Mouse (Mus musculus) testis, adult 2 months (tissue): ENCODE data around the gene Plin4. TPM values are rescaled to one million over a fixed set of nuclear protein-coding genes. Genes with fewer than 3 reads are reported as not detected.
"Not testable (repeated sequence)": the region's sequence is repeated elsewhere in the genome, so short reads cannot be mapped to it uniquely, and the experiment has no call there.

Experiments used
- H3K27ac ChIP-seq: fragments of 200-500 bp; 2 replicates; pipeline ENCODE4 v1.5.1; 2012; ENCODE audit warnings: low read depth, low read length; ENCODE audit not compliant: control insufficient read depth, insufficient read depth
- H3K27me3 ChIP-seq: fragments of 200-500 bp; 2 replicates; pipeline ENCODE4 v1.6.1; 2012; ENCODE audit warnings: mild to moderate bottlenecking, low read length, moderate library complexity; ENCODE audit not compliant: control insufficient read depth, insufficient read depth
- H3K36me3 ChIP-seq: fragments of 200-500 bp; 2 replicates; pipeline ENCODE4 v1.6.1; 2012; ENCODE audit warnings: mild to moderate bottlenecking, low read length; ENCODE audit not compliant: control insufficient read depth, insufficient read depth
- H3K4me1 ChIP-seq: fragments of 200-500 bp; 2 replicates; pipeline ENCODE4 v1.6.1; 2012; ENCODE audit warnings: low read length; ENCODE audit not compliant: control insufficient read depth, insufficient read depth
- H3K4me3 ChIP-seq: fragments of 200-500 bp; 2 replicates; pipeline ENCODE4 v1.5.1; 2012; ENCODE audit warnings: low read depth, mild to moderate bottlenecking, low read length, moderate library complexity, mixed read lengths; ENCODE audit not compliant: control insufficient read depth
- CTCF ChIP-seq: fragments of 200-500 bp; IDR thresholded peaks from 2 replicates; pipeline ENCODE4 v1.5.1; 2012; ENCODE audit warnings: low read depth, mild to moderate bottlenecking, inconsistent platforms, low read length, moderate library complexity; ENCODE audit not compliant: control insufficient read depth, insufficient read depth, insufficient replicate concordance
- POLR2A ChIP-seq: fragments of 200-500 bp; IDR thresholded peaks from 2 replicates; pipeline ENCODE4 v1.6.1; 2012; ENCODE audit warnings: low read depth, mild to moderate bottlenecking, inconsistent platforms, low read length, moderate library complexity; ENCODE audit not compliant: control insufficient read depth
- polyA plus RNA-seq: library from polyadenylated mRNA; depleted of rRNA; stranded (reverse); fragments of >200 nt; gene quantifications from 2 replicates; pipeline ENCODE4 v1.2.3, GENCODE M21; 2012

The Plin4 gene
- polyA plus RNA-seq, 1 experiment = 1.5 TPM

DNA sequence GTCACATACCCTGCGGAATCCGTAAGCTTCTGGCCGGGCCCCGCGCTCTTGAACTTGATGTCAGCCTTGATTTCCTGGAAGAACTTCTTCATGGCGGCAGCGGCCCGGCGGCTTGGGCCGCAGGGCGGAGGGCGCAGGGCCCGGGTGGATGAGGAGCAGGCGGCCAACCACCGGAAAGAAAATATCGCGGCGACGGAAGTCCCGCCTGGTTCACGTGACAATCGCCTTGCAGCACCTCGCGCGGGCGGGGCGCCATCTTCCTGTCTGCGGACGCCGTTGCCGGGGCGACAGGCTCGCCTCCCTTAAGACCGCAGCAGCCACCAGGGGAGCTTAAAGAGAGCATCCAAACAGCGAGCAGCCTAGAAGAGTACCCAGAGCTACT is 34.8 kb downstream of the Plin4 start, which contains the start of gene Ubxn6:
Ubxn6 (minus strand) TSS at position 202 of the 382 bp plus-strand sequence.
- TF ChIP-seq POLR2A = peak; percentile 60
- TF ChIP-seq CTCF = no peak
- H3K4me1 ChIP-seq = peaks cover 2% of the 10 kb centered on the region

DNA sequence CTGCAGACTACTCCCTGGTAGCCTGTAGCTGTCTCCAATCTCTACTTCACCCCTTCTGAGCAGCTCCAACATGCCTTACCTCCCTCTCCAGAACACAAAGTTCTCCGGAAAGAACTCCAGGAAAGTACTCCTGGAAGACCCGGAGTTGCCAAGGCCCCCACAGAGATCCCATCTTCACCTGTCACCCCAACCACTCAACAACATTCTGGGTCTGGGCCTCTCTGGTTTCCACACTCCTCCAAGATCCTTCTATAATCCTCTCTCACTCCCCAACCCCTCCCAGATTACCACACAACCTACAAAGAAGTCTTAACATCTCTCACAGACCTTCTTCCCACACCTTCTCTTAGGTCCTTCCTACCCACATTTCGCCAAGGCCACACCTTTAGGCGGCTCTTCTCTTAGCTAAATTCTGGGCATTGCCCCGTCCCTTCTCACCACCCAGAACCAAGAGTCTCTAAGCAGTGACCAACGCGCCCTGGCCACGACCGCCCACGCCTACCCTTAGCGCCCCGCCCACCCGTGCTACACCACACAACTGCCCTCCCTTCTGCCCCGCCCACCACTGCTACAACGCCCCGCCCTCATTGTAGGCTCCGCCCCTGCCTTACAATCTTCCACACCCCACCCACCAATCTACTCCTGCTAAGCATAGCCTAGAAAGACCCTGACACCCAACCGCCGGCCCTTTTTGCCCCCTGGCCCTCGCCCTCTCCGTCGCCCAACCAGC is 35.3 kb downstream of the Plin4 start:
- peaks cover 2% of the 10 kb centered on the region; the same call in 1 of the 2 replicates for H3K36me3 ChIP-seq
- H3K4me1 ChIP-seq = peaks cover 2% of the 10 kb centered on the region
- TF ChIP-seq CTCF = no peak
- TF ChIP-seq POLR2A = no peak; the same call in 1 of the 2 replicates

More for the DNA sequence above, 34.8 kb downstream of the Plin4 start, which contains the start of gene Ubxn6:
- Histone ChIP-seq H3K4me3 (peak within 1 kb of the TSS; percentile 95), H3K36me3 (peaks cover 2% of the 10 kb centered on the region; the same call in 1 of the 2 replicates), H3K27ac (peak within 1 kb of the TSS; percentile 99), H3K27me3 (no peaks in the 10 kb centered on the region)

DNA sequence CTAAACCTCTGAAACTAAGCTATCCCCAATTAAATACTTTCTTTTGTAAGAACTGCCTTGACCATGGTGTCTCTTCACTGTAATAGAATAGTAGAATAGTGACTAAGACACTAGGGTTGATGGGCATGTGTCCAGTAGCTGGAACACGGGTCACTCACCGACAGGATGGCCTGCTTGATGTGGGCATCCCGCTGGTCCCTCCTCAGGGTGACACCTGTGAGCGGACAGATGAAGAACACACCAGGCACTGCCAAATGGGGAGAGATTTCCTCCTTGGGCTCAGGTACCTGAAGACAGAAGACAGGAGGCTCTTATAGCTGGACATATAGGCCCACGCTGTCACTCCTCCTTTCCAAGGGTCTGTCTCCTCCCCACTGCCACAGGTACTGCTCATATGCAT is 37.4 kb downstream of the Plin4 start:
- Histone ChIP-seq H3K27ac (no peak overlapping the region), H3K4me1 (peaks cover 2% of the 10 kb centered on the region), H3K36me3 (peaks cover 2% of the 10 kb centered on the region; the same call in 1 of the 2 replicates), H3K4me3 (no peak overlapping the region; the same call in 1 of the 2 replicates), H3K27me3 (no peaks in the 10 kb centered on the region)
- TF ChIP-seq POLR2A (no peak), CTCF (no peak)

More for the DNA sequence above, 35.3 kb downstream of the Plin4 start:
- no peaks in the 10 kb centered on the region for H3K27me3 ChIP-seq
- peak overlapping the region; percentile 95 for H3K4me3 ChIP-seq
- H3K27ac ChIP-seq = peak overlapping the region; percentile 99

DNA sequence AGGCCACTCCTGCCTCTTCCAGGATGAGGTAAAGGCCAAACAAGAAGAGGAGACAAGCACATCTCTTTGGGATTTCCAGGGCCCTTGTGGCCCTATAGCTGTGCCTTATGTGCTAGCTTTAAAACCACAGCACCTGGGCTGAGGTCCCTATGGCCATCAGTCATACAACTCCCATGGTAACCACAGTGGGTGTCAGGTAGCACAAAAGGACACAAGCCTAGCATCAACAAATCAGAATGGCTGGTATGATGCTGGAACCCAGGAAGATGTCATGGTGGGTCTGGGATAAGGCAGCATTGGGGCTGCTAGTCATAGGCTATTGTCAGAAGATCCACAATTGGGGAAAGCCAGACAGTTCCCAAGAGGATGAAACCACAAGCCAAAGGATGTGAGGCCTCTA is 38.5 kb downstream of the Plin4 start:
- no peak overlapping the region for H3K27ac ChIP-seq
- TF ChIP-seq CTCF = no peak
- no peak for TF ChIP-seq POLR2A
- H3K27me3 ChIP-seq = no peaks in the 10 kb centered on the region
- H3K36me3 ChIP-seq = peaks cover 2% of the 10 kb centered on the region; the same call in 1 of the 2 replicates
- H3K4me1 ChIP-seq = peaks cover 2% of the 10 kb centered on the region
- H3K4me3 ChIP-seq = no peak overlapping the region

DNA sequence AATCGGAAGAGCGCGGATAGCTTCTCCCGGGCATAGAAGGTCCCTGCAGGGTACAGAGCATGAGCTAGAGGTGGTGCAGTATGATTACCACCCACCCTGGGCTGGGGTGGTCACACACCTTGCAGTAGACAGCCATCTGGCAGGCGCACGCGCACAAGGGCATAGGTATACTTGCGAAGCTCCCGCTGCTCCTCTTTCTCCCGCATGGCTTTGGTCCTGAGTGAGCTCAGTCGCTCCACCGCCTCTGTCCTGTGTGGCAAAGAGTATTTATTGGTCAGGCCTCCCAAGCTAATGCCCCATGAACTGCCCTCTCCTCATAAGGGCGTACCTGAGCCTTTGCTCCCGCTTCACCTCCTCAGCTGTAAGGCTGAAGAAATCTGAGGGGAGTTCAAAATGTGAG is 40.5 kb downstream of the Plin4 start:
- no peak for TF ChIP-seq CTCF
- no peak for TF ChIP-seq POLR2A
- Histone ChIP-seq H3K27ac (no peak overlapping the region), H3K36me3 (peaks cover 2% of the 10 kb centered on the region; the same call in 1 of the 2 replicates), H3K4me1 (peaks cover 2% of the 10 kb centered on the region; the same call in 1 of the 2 replicates), H3K4me3 (no peak overlapping the region), H3K27me3 (no peaks in the 10 kb centered on the region)

DNA sequence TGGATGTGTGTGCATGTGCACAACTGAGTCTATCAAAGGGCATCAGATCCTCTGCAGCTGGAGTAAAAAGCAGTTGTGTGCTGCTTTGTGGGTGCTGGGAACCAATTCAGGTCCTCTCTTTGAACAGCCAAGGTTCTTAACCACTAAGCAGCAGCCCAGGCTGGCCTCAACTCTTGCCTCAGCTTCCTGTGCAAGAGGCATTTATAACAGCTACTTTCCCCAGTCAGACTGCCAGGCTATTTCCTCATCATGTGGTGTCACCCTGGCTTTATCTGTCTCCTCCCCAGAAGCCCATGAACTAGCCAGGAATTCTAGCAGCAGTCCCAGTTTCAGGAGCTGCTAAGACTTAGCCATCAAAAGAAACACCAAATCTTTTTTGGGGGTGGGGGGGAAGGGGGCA is 43.2 kb downstream of the Plin4 start:
- Histone ChIP-seq H3K36me3 (no peaks in the 10 kb centered on the region; the same call in 1 of the 2 replicates), H3K27me3 (no peaks in the 10 kb centered on the region), H3K4me1 (no peaks in the 10 kb centered on the region), H3K27ac (no peak overlapping the region), H3K4me3 (no peak overlapping the region)
- TF ChIP-seq POLR2A (no peak), CTCF (no peak)

DNA sequence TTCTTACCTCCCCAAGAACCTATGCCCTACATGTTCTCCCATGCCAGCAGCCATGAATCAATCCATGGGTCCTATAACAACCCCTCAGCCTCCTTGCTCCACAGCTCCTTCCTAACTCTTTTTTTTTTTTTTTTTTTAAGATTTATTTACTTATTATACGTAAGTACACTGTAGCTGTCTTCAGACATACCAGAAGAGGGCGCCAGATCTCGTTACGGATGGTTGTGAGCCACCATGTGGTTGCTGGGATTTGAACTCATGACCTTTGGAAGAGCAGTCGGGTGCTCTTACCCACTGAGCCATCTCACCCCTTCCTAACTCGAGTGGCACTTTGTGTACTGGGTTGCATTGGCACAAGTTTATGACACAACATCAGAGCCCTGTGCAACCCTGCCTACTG is 43.9 kb downstream of the Plin4 start:
- H3K36me3 ChIP-seq, H3K27me3 ChIP-seq, H3K27ac ChIP-seq, H3K4me1 ChIP-seq, H3K4me3 ChIP-seq: not testable (repeated sequence)
